Comparison of ENCODE assay signal across 8 mouse cellular contexts in the genomic region with DNA sequence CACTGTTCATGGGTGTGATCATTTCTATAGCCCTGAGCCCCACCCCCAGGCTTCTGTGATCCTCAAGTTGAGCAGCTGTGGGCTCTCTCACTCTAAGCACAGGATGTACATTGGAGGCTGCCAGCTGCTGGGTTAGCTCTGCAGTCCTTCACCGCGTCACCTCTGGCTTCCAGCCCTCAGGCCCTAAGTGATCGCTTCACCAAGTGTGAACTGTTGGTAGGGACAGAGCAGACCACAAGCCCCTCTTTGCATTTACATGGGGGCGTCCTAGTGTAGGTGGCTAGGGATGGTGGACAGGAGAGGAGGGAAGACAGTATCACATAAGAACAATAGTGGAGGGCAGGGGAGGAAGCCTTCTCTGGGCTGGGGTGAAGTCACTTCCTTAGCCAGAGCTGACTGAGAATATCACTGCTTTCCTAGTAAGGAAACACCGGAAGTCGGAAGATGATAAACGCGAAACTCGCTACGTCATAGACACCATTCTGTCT. TPM values are rescaled to one million over a fixed set of nuclear protein-coding genes. Genes with fewer than 3 reads are reported as not detected.
DNase-seq lines count a peak whose midpoint lies in the region; ATAC-seq and TF ChIP-seq lines count a peak whose summit lies in the region.

No protein-coding gene starts in this region.

- TF ChIP-seq EP300 in heart, adult 2 months (IDR thresholded peaks at IDR 0.05; ENCODE audit: insufficient read depth, low read depth, low read length): no peak

- H3K27ac ChIP-seq in hindbrain, postnatal 0 days: no peak overlapping the region
- no peak overlapping the region for H3K27ac ChIP-seq in hindbrain, embryonic 16.5 days (ENCODE audit: low read depth, low read length)
- peak overlapping the region; percentile 77 for H3K27ac ChIP-seq in heart, adult 2 months

- intact Hi-C loops in heart, adult 2 months (cut with DNase I): loop anchor here (2.0 kb wide), 2 partner anchors 23 to 63 kb away; no protein-coding TSS in a partner anchor

- ATAC-seq in hindbrain, postnatal 0 days: 0 out of 2 replicates have a peak, but pooled peaks have one; percentile 24
- no peak for ATAC-seq in hindbrain, embryonic 16.5 days

- no peaks in the 10 kb centered on the region for H3K36me3 ChIP-seq in hindbrain, postnatal 0 days (ENCODE audit: insufficient read depth, low read length)
- H3K36me3 ChIP-seq in hindbrain, embryonic 16.5 days (ENCODE audit: control insufficient read depth, insufficient read depth, low read length): no peaks in the 10 kb centered on the region
- no peaks in the 10 kb centered on the region for H3K36me3 ChIP-seq in heart, adult 2 months (ENCODE audit: control insufficient read depth, insufficient read depth, low read length)

- H3K9me3 ChIP-seq in hindbrain, postnatal 0 days (ENCODE audit: low read length): no peaks in the 10 kb centered on the region
- no peaks in the 10 kb centered on the region for H3K9me3 ChIP-seq in hindbrain, embryonic 16.5 days (ENCODE audit: control insufficient read depth, low read length)

- TF ChIP-seq CTCF in hindbrain, postnatal 0 days (IDR thresholded peaks at IDR 0.05; ENCODE audit: low read depth): no peak
- TF ChIP-seq CTCF in heart, adult 2 months (IDR thresholded peaks at IDR 0.05): no peak

- DNase-seq in hindbrain, postnatal 0 days (ENCODE audit: low spot score): no peak
- DNase-seq in heart, adult 2 months: peak; percentile 62 to 73
- DNase-seq in kidney, postnatal 4 days: peak; percentile 39 to 66
- peak; percentile 82 for DNase-seq in natural killer cell, adult 2 months (ENCODE audit: low spot score in 2 of 2)
- DNase-seq in left cerebral cortex, adult 8-10 months (ENCODE audit: low spot score in 2 of 2): no peak
- DNase-seq in urinary bladder, postnatal 25 days (ENCODE audit: low spot score): no peak
- DNase-seq in frontal cortex, postnatal 36 days (ENCODE audit: low spot score in 2 of 2): no peak

- no peak overlapping the region for H3K4me2 ChIP-seq in hindbrain, postnatal 0 days (ENCODE audit: low read depth, low read length)
- H3K4me2 ChIP-seq in hindbrain, embryonic 16.5 days (ENCODE audit: low read length): no peak overlapping the region

- H3K4me3 ChIP-seq in hindbrain, postnatal 0 days (ENCODE audit: low read length): no peak overlapping the region
- H3K4me3 ChIP-seq in hindbrain, embryonic 16.5 days (ENCODE audit: low read length): no peak overlapping the region
- no peak overlapping the region for H3K4me3 ChIP-seq in heart, adult 2 months

- no peaks in the 10 kb centered on the region for H3K27me3 ChIP-seq in hindbrain, postnatal 0 days (ENCODE audit: insufficient read depth, low read length)
- H3K27me3 ChIP-seq in hindbrain, embryonic 16.5 days (replicated peaks; ENCODE audit: control insufficient read depth, insufficient read depth, low read length): no peaks in the 10 kb centered on the region
- no peaks in the 10 kb centered on the region for H3K27me3 ChIP-seq in heart, adult 2 months (ENCODE audit: control insufficient read depth, insufficient read depth, low read length)

- no peak for TF ChIP-seq POLR2A in heart, adult 2 months (IDR thresholded peaks at IDR 0.05; ENCODE audit: insufficient read depth, low read depth, low read length)

- H3K9ac ChIP-seq in hindbrain, postnatal 0 days (replicated peaks; ENCODE audit: low read length): no peak overlapping the region
- no peak overlapping the region for H3K9ac ChIP-seq in hindbrain, embryonic 16.5 days (ENCODE audit: low read depth, low read length)
- no peak overlapping the region for H3K9ac ChIP-seq in heart, adult 2 months (ENCODE audit: low read depth, low read length)

- no peaks in the 10 kb centered on the region for H3K79me2 ChIP-seq in heart, adult 2 months (replicated peaks; ENCODE audit: control insufficient read depth, insufficient read depth, low read length)

- no peaks in the 10 kb centered on the region for H3K4me1 ChIP-seq in hindbrain, postnatal 0 days (ENCODE audit: insufficient read depth, low read length)
- no peaks in the 10 kb centered on the region; the same call in 1 of the 2 replicates for H3K4me1 ChIP-seq in hindbrain, embryonic 16.5 days (ENCODE audit: control insufficient read depth, insufficient read depth, low read depth, low read length)
- H3K4me1 ChIP-seq in heart, adult 2 months (ENCODE audit: control insufficient read depth, insufficient read depth, low read length): peaks cover 12% of the 10 kb centered on the region

- 89% methylated on average over 10 of the region's 10 CpGs for WGBS in hindbrain, postnatal 0 days
- 92% methylated on average over 10 of the region's 10 CpGs for WGBS in hindbrain, embryonic 16.5 days
- WGBS in heart, adult 2 months: 38% methylated on average over 10 of the region's 10 CpGs

RNA-seq across cellular contexts. Expression of a gene that starts 50.2 kb away (rescaled TPM):
- total RNA-seq in hindbrain, postnatal 0 days (2014; rRNA removed): 11.7 and 14.2 TPM in 2 replicates
- 27.6 and 27.7 TPM in 2 replicates for polyA plus RNA-seq in hindbrain, postnatal 0 days (2015; fragmentation: Nextera tagmentation; extraction: Ambion mirVana)
- 19.1 and 33.1 TPM in 2 replicates for polyA plus RNA-seq in hindbrain, embryonic 16.5 days (2015; fragmentation: Nextera tagmentation; extraction: Ambion mirVana)
- total RNA-seq in heart, adult 2 months (2021): 1 to 10 TPM; 8.0 to 8.8 TPM
- 4.3 and 5.2 TPM in 2 replicates for polyA plus RNA-seq in heart, adult 2 months (2012; rRNA removed)
- 10 to 100 TPM; 39.2 to 45.4 (median 42.1) TPM for total RNA-seq in left cerebral cortex, adult 8-10 months (2022)

Comparison
In these comparisons a context has a peak if more than half of its experiments do, and no peak if none do; other contexts are left out.
1. DNase-seq: peak in heart, adult 2 months (2 of 2), kidney, postnatal 4 days (2 of 2) and natural killer cell, adult 2 months (2 of 2); none in hindbrain, postnatal 0 days (single experiment), left cerebral cortex, adult 8-10 months (0 of 2), urinary bladder, postnatal 25 days (single experiment) and frontal cortex, postnatal 36 days (0 of 2).